Mouse (Mus musculus): ENCODE measurements around the gene Zkscan16.

- no peak for TF ChIP-seq POLR2A (IDR thresholded peaks at IDR 0.05; ENCODE audit: borderline replicate concordance, insufficient read depth, low read length)
- TF ChIP-seq CTCF (IDR thresholded peaks at IDR 0.05; ENCODE audit: borderline replicate concordance, insufficient read depth, low read depth, low read length), result no peak
Observed at GRCm38 (mm10) chr4:58935846-58936245, 7.6 kb upstream of the Zkscan16 start.
